Mouse (Mus musculus): Measurements from ENCODE around the gene Sccpdh. TPM values are rescaled to one million over a fixed set of nuclear protein-coding genes. Genes with fewer than 3 reads are reported as not detected.
A peak's percentile ranks its signal among the peaks of the same experiment; 100 is the strongest.
"Not testable (repeated sequence)": the region's sequence is repeated elsewhere in the genome, so short reads cannot be mapped to it uniquely, and the experiment has no call there.

Sccpdh gene
- total RNA-seq, 2 experiments from 2014 or later = 69.1 to 69.4 TPM

DNA sequence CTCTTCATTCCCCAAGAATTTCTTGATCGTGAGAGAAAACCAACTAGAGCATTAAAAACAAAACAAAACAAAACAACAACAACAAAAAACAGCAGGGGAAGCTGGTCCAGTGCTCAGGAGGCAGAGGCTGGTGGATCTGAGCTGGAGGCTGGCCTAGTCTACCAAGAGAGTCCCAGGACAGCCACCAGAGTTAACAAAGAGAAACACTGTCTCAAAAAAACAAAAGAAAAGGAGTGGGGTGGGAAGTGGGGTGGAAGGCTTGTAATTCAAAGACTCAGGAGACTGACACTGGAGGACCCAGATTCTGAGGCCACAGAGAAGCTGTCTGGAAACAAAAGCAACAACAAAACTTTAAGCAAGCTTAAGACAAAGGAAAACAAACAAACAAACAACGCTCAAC lies 1.0 kb upstream of the Sccpdh start:
- DNase-seq (ENCODE audit: low spot score in 2 of 2) = no peak

DNA sequence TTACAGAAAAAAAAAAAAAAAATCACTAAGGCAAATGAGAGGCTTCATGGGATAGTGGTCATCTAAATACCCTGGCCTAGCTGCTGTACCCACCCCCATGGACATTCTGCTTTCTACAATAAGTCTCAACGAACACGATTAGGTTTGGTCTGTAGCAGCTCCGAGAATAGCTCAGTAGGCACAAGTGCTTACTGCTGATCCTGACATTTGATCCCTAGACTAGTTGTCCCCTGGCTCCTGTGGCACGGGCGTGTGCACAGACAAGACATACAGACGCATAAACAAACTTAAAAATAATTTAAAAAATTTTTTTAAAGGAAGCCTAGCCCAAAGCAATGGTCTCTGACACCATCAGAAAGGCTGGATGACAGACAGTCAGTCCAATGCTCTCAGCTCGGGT lies 560 bp upstream of the Sccpdh start:
- no peak for DNase-seq (ENCODE audit: low spot score in 2 of 2)

DNA sequence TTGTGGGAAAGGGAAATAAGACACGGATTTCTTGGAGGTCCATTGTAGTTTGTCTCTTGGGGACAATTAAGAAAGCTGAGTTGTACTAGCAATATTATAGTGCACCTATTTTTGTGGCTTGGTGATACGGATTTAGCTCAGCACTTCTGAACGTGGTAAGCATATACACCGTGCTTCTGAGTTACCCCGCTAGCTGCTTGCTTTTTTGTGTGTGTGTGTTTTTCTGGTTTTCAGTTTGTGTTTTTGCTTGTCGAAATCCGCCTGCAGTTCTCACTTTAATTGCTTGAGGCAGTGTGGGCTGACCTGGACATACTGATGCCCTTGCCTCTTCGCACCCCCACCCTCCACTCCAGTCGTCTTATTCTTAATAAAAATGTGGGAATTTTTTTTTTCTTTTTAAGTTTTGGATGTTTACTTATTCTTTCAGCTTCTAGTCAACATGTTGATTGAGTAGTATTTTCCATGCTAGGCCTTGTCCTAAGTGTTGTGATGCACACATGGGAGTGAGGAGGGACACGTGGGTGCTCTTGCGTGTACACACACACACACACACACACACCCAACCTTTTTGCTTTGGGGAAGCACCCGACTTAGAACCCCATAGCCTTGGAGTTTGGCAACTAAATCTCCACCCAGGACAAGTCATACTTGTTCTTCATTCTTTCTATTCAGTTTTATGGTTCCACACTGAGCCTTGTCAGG lies 977 bp downstream of the Sccpdh start:
- no peak for DNase-seq (ENCODE audit: low spot score in 2 of 2)

DNA sequence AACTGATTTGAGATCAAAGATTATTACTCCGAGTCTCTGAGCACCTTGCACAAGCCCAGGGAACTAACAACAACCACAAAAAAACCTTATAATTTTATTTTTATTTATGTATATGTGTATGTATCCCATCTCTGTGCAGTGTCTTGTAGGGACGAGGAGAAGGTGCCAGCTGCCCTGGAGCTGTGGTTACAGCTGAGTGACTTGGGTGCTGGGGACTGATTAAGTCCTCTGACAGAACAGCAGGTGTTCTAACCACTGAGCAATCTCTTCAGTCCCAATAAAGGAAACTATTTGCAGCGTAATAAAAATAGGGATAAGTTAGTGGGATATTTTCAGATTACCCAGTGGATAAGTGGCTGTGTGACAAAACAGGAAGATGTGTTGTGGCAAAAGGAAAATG lies 6.3 kb downstream of the Sccpdh start:
- DNase-seq (ENCODE audit: low spot score in 2 of 2) = no peak

DNA sequence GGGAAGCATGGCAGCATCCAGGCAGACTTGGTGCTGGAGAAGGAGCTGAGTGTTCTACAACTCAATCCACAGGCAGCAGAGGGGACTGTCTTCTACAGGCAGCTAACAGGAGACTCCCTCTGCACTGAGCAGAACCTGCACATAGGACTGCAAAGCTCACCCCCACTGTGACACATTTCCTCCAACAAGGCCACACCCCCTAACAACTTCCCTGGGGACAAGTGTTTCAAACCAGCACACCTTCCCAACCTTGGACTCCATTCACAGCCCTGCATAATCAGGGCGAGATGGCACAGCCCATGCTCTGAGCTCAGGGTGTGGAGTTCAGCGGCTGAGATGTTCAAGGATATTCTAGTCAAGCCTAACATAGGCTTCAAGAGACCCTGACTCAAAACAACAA lies 9.0 kb downstream of the Sccpdh start:
- no peak for DNase-seq (ENCODE audit: low spot score in 2 of 2)

DNA sequence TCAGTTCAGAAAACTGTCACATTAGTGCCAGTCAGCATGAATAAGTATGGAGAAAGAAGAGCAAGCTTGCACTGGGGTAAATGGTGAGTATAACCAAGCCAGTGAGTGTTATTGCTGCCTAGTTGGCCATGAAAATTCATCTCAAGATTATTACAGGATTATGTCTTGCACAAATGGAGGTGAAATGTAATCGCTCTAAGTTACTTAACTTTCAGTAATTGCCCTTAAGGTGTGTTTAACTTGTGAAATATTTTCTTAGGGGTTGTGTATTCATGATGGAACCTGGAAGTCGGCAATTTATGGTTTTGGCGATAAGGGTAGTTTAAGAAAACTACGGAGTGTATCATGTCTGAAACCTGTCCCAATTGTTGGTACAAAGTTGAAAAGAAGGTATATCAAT lies 11.3 kb downstream of the Sccpdh start:
- DNase-seq (ENCODE audit: low spot score in 2 of 2) = no peak

DNA sequence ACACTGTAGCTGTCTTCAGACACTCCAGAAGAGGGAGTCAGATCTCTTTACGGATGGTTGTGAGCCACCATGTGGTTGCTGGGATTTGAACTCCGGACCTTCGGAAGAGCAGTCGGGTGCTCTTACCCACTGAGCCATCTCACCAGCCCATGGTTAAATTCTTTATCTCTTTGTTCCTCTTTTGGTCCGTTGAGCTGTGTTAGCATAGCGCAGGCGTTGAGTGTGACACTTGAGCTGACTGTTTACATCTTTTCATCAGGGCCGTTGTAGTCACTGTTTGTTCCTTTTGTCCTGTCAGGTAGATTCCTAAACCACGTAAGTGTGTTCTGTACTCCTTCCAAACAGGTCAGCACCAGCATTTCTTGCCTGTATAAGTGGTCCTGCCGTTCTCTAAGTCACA lies 14.7 kb downstream of the Sccpdh start:
- not testable (repeated sequence) for DNase-seq (ENCODE audit: low spot score in 2 of 2)

DNA sequence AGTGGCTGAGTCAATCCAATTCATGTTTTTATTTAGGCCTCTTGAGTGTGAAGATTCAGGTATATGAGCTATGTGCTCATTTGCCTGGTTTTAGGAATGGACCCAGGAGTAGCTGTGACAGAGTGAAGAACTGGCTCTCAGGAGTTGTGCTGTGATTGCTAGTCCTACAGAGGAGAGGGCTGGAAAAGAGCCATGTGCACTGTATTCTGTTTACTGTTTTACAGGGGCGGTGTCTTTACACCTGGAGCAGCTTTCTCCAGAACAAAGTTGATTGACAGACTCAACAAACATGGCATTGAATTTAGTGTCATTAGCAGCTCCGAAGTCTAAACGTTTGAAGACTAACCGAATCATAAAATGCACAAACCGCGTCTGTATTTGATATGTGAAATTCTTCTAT lies 18.3 kb downstream of the Sccpdh start:
- DNase-seq (ENCODE audit: low spot score in 2 of 2) = no peak

DNA sequence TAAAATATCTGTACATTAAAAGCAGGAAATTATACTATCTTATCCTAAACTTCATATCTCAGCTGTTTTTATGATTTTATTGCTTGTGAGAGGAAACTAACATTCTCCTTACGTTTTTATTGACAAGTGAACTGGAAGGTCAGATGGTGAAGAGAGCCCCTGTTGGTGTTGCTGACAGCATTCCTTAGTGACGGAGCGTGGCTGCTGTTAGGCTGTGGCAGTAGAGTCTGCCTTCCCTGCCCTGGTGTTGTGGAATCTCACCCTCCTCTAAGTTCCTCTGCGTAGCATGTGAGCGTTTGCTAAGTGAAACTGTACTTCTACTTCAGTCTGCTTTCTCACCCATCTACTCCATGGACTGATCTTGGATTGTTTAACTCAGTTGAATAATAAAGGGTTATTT lies 18.8 kb downstream of the Sccpdh start:
- DNase-seq (ENCODE audit: low spot score in 2 of 2) = no peak

DNA sequence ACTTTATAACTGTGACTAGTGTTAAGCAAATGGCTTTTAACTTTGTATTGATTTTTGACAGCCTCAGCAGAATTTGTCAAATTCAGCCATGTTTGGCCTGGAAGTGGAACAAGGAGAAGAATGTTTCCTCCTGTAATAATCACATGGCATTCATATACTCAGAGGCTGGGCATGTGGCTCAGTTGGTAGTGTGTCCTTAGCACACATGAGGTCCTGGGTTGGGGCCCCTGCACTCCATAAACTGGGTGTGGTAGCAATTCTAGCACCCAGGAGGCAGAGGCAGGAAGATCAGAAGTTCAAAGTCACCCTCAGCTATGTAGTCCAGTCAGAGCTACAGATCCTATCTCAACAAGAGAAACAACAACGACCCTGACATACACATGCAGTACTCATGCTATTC lies 19.3 kb downstream of the Sccpdh start:
- DNase-seq (ENCODE audit: low spot score in 2 of 2) = no peak

DNA sequence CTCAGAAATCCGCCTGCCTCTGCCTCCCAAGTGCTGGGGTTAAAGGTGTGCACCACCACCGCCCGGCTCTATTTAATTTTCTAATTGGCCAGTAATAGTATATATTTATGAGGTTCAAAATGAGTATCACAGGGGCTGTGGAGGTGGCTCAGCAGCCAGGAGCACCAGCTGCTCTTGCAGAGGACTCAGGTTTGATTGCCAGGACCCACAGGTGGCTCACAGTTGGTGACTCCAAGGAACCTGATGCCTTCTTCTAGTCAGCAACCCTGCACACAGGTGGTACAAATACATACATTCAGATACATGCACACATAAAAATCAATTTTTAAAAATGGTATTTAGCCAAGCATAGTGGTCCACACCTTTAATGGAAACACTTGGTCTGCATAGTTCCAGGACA lies 20.0 kb downstream of the Sccpdh start:
- no peak for DNase-seq (ENCODE audit: low spot score in 2 of 2)

DNA sequence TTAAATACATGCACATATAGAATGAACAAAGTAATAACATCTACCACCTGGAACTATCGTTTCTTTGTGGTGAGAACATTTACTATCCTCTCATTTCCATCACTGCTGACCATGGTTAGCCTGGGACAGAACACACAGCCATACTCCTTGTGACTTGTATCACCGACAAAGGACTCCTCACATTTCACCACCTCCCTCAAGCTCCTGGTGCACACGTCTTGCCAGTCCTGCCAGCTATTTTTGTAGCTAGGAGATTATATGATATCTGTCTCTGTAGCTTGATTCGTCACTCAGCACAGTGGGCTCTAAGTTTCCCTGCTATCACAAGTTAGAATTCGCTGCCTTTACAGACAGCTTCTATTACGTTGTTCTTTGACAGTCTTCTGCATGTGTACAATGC lies 20.4 kb downstream of the Sccpdh start:
- no peak for DNase-seq (ENCODE audit: low spot score in 2 of 2)

DNA sequence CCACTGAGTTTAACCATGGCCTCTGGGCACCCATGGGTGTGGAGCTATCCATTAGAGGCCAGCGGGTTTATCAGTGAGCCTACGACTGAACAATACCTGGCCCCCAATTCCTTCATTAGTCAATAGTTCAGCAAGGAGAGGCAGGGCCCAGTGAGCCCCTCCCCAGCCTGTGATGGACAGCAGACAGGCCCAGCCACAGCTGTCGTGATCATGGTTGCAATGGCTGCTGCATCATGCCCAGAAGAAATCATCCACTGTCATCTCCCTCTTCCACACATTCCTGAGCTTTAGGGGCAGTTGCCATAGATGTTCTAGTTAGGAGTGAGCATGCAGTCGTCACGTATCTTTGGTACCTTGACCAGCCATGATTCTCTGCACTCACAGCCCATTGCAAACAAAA lies 20.9 kb downstream of the Sccpdh start:
- no peak for DNase-seq (ENCODE audit: low spot score in 2 of 2)

DNA sequence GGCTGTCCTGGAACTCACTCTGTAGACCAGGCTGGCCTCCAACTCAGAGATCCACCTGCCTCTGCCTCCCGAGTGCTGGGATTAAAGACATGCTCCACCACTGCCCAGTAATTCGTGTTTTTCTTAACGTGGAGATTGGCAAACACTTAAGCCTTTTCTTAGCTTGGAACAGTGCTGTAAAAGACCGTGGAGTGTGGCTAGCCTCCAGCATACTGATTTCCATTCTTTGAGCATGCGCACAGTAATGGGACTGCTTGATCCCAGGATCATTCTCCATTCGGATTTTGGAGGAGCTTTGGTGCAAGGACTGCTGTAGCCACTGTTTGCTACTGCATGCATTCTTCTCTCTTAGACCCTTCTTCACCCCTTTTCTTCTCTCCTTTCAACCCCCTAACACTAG lies 21.5 kb downstream of the Sccpdh start:
- peak in 1 of 2 experiments; percentile 12 for DNase-seq (ENCODE audit: low spot score in 2 of 2)

DNA sequence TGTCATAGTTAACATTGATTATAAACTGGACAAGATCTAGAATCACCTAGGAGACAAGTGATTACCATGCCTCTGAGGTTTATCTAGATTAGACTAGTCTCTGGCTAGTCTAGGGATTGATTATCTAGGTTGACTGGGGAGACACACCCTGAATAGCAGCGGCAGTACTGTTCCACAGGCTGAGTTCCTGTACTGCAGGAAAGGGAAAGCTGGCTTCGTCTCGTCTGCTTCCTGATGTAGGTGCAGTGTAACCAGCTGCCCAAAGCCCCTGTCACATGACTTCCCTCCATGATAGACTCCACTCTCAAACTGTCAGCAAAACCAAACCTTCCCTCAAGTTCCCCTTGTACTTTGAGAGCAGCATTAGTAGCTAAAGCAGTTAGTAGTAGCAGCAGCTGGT lies 36.1 kb downstream of the Sccpdh start:
- no peak for DNase-seq (ENCODE audit: low spot score in 2 of 2)

DNA sequence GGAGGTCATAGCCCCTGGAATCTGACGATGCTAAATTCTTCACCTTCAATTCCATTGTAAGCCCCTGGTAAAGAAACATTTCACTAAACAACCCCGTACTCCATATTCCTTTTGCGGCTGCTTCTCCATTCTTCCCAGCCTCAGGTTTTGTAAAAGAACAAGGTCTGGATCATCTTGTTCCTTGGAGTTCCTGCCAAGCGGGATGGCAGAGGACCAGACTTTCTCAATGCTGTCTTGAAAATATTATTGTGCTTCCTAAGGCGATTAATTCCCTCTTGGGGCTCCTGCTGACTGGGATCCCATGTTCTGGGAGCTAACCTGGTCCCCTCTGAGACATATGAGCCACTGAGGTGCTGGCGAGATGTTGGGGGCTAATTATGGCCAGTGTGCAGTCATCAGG lies 37.1 kb downstream of the Sccpdh start:
- DNase-seq (ENCODE audit: low spot score in 2 of 2) = peak; percentile 50 to 77

DNA sequence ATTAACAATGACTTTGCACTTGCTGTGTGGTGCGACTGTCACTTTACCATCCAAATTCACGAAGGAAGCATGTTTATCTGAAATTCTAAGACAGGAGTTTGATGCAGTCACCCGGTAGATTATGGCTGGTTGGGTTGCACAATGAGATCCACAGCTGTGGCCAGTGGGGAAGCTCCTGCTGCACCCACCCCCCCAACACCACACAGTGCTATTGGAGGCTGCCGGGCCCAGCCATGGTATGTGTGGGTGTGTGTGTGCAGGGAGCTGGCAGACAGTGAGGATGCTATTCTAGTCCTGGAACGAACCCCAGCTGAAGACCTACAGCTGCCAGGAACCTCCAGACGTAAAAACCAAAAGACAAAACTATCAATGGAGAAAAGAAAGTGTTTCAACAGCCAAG lies 41.4 kb downstream of the Sccpdh start:
- peak; percentile 70 to 79 for DNase-seq (ENCODE audit: low spot score in 2 of 2)

DNA sequence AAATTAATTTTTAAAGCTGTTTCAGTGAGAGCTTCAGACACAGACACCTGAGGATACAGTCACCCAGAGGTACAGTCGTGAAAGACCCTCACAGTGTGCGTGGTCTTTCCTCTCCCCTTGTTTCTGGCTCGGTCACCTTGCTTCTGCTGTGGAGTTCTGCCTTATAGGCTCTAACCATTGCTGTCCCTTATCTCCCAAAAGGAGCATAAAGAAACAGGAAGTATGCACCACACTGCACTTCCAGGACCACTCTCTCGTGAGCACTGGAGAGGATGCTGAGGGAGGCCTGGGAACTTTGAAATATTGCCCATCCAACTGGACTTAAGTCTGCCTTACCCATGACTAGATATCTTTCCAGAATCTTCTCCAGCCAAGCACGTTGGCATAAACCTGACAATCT lies 42.7 kb downstream of the Sccpdh start:
- DNase-seq (ENCODE audit: low spot score in 2 of 2) = no peak

DNA sequence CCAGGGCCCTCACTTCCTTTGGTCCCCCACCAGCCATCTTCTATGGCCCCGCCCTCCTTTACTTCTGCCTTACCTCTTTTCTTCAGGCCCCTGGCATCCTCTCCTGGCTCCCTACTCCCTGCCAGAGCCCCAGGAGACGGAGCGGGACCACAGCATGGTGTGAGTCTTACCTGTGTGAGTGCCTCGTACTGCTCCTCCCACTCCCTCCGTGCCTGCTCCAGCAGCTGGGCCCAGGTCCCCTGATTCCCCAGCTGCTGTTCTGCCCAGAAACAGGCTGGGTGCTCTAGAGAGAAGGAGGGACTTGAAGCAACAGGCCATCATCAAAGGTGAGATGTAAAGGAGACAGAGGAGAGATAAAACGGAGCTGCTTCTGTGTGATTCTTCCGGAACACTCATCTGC lies 44.6 kb downstream of the Sccpdh start:
- DNase-seq (ENCODE audit: low spot score in 2 of 2) = no peak

DNA sequence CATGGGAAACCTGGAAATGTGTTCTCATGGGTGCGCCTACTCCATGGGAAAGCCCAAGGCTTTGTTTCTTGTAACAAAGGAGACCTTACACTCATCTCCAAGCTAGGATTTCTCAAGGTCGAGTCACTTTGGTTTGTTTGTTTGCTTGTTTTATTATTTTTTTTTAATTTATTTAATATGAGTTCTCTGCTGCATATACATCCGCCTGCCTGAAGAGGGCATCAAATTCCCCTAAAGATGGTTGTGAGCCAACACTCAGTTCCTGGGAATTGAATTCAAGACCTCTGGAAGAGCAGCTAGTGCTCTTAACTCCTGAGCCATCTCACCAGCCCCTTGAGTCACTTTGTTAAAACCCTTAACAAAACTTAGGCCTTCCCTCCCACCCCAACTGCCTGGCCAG lies 45.4 kb downstream of the Sccpdh start:
- DNase-seq (ENCODE audit: low spot score in 2 of 2) = no peak

DNA sequence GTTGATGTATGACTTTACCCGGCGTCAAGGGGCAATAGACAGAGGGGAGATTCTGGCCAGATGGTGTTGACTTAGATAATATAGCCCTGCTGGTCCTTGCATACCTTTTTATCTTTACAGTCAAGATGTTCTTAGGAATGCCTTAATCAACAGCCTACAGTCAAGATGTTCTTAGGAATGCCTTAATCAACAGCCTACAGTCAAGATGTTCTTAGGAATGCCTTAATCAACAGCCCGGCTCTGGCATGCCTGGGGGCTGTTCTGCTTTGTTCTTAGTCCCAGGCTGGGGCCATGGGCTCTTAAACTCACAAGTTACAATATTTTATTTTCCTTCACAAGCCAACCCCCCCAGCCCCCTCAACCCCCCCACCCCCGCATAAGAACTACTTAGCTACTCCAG lies 47.3 kb downstream of the Sccpdh start:
- DNase-seq (ENCODE audit: low spot score in 2 of 2) = not testable (repeated sequence)

DNA sequence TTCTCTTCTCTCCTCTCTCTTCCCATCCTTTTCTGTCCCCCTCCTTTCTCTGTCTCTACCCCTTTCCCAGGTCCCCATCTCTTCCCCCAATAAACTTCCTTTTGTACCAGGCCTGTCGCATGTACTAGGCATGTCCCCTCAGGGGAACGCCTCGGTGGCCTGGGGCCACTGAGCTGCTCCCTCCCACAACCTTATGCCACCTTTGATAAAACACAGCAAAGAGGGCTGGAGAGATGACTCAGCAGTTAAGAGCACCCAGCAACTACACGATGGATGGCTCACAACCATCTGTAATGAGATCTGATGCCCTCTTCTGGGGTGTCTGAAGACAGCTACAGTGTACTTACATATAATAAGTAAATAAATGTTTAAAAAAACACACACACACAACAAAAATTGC lies 47.8 kb downstream of the Sccpdh start:
- no peak for DNase-seq (ENCODE audit: low spot score in 2 of 2)

DNA sequence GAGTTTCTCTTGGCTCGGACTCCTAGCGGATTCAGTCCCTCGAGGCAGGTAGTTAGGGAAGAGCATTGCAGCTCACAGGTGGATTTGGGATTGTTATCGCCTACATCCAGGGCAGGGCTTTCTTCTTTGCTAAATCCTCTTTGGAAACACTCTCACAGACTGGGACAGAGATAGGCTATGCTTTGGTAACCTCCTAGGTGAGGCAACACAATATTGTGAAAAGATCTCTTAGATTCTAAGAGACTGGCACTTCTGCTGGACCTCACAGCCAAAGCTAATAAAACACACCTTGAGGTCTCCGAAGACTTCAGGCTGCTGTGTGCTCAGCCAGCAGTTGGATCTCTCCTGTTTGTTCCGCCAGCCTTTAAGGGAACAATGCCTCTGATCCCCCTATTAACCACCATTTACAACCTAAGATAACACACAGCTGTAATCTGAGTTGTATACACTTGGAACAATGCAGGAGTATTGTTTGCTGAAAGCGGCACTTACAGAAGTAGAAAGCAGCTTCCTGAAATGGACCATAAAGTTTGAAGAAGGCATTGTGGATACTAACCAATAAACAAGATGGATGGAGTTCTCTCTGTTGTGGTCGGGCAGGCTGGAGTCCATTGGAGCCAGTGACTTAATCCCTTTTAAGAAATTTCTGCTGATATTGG lies 54.9 kb downstream of the Sccpdh start:
- DNase-seq (ENCODE audit: low spot score in 2 of 2) = no peak
